Mouse (Mus musculus): ENCODE measurements at regions not wholly inside any gene's neighbourhood (a gene's known extent, or its start where the extent isn't known, plus 50 kb on each side); places are given as distances from the start of the nearest gene placed in this dataset.

GRCm38 (mm10) chr16:74984207-74984606, 572.6 kb upstream of the Robo2 start:
- Histone ChIP-seq H3K36me3 (ENCODE audit: control insufficient read depth, insufficient read depth, low read length) (no peaks in the 10 kb centered on the region), H3K27me3 (ENCODE audit: control insufficient read depth, insufficient read depth, low read length) (no peaks in the 10 kb centered on the region), H3K9me3 (ENCODE audit: control insufficient read depth, low read length) (no peaks in the 10 kb centered on the region), H3K4me2 (ENCODE audit: low read length) (no peak overlapping the region), H3K4me3 (replicated peaks; ENCODE audit: low read depth, low read length) (no peak overlapping the region), H3K9ac (replicated peaks; ENCODE audit: low read length) (no peak overlapping the region), H3K27ac (replicated peaks; ENCODE audit: low read depth, low read length) (no peak overlapping the region), H3K4me1 (ENCODE audit: control insufficient read depth, insufficient read depth, low read length) (no peaks in the 10 kb centered on the region)
- WGBS: 88% methylated on average over 1 of the region's 1 CpGs
- no peak for DNase-seq
- no peak for ATAC-seq (ENCODE audit: low FRiP score, low TSS enrichment)

- WGBS: 87% methylated on average over 4 of the region's 4 CpGs
These were observed 554.5 kb upstream of the Robo2 start for GRCm38 (mm10) chr16:74966099-74966498.

GRCm38 (mm10) chr16:74929739-74930138, 518.1 kb upstream of the Robo2 start:
- Histone ChIP-seq H3K9ac (replicated peaks; ENCODE audit: low read length) (no peak overlapping the region), H3K4me2 (ENCODE audit: low read length) (no peak overlapping the region), H3K27ac (replicated peaks; ENCODE audit: low read depth, low read length) (no peak overlapping the region), H3K36me3 (ENCODE audit: control insufficient read depth, insufficient read depth, low read length) (no peaks in the 10 kb centered on the region), H3K27me3 (ENCODE audit: control insufficient read depth, insufficient read depth, low read length) (no peaks in the 10 kb centered on the region), H3K4me3 (replicated peaks; ENCODE audit: low read depth, low read length) (no peak overlapping the region), H3K9me3 (ENCODE audit: control insufficient read depth, low read length) (no peaks in the 10 kb centered on the region), H3K4me1 (ENCODE audit: control insufficient read depth, insufficient read depth, low read length) (no peaks in the 10 kb centered on the region)
- WGBS: 77% methylated on average over 4 of the region's 4 CpGs
- no peak for ATAC-seq (ENCODE audit: low FRiP score, low TSS enrichment)
- DNase-seq: no peak

More at GRCm38 (mm10) chr16:74966099-74966498, 554.5 kb upstream of the Robo2 start:
- DNase-seq: no peak
- Histone ChIP-seq H3K27ac (replicated peaks; ENCODE audit: low read depth, low read length) (no peak overlapping the region), H3K4me1 (ENCODE audit: control insufficient read depth, insufficient read depth, low read length) (no peaks in the 10 kb centered on the region), H3K27me3 (ENCODE audit: control insufficient read depth, insufficient read depth, low read length) (no peaks in the 10 kb centered on the region), H3K36me3 (ENCODE audit: control insufficient read depth, insufficient read depth, low read length) (no peaks in the 10 kb centered on the region), H3K4me2 (ENCODE audit: low read length) (no peak overlapping the region), H3K9me3 (ENCODE audit: control insufficient read depth, low read length) (no peaks in the 10 kb centered on the region), H3K9ac (replicated peaks; ENCODE audit: low read length) (no peak overlapping the region), H3K4me3 (replicated peaks; ENCODE audit: low read depth, low read length) (no peak overlapping the region)
- ATAC-seq (ENCODE audit: low FRiP score, low TSS enrichment): no peak

- H3K4me3 ChIP-seq (replicated peaks; ENCODE audit: low read depth, low read length): no peak overlapping the region
- WGBS: 48% methylated on average over 7 of the region's 7 CpGs
- H3K36me3 ChIP-seq (ENCODE audit: control insufficient read depth, insufficient read depth, low read length): no peaks in the 10 kb centered on the region
- H3K27me3 ChIP-seq (ENCODE audit: control insufficient read depth, insufficient read depth, low read length): no peaks in the 10 kb centered on the region
- H3K27ac ChIP-seq (replicated peaks; ENCODE audit: low read depth, low read length): no peak overlapping the region
- H3K9me3 ChIP-seq (ENCODE audit: control insufficient read depth, low read length): no peaks in the 10 kb centered on the region
- no peak overlapping the region for H3K9ac ChIP-seq (replicated peaks; ENCODE audit: low read length)
- no peak overlapping the region for H3K4me2 ChIP-seq (ENCODE audit: low read length)
- no peak for ATAC-seq (ENCODE audit: low FRiP score, low TSS enrichment)
- H3K4me1 ChIP-seq (ENCODE audit: control insufficient read depth, insufficient read depth, low read length): no peaks in the 10 kb centered on the region
- peak; percentile 25 for DNase-seq
These were observed 489.2 kb upstream of the Robo2 start for GRCm38 (mm10) chr16:74900835-74901234.

- DNase-seq (no peak), ATAC-seq (ENCODE audit: low FRiP score, low TSS enrichment) (no peak)
- Histone ChIP-seq H3K4me3 (replicated peaks; ENCODE audit: low read depth, low read length) (no peak overlapping the region), H3K4me1 (ENCODE audit: control insufficient read depth, insufficient read depth, low read length) (no peaks in the 10 kb centered on the region), H3K9me3 (ENCODE audit: control insufficient read depth, low read length) (no peaks in the 10 kb centered on the region), H3K27ac (replicated peaks; ENCODE audit: low read depth, low read length) (no peak overlapping the region), H3K4me2 (ENCODE audit: low read length) (no peak overlapping the region), H3K27me3 (ENCODE audit: control insufficient read depth, insufficient read depth, low read length) (no peaks in the 10 kb centered on the region), H3K36me3 (ENCODE audit: control insufficient read depth, insufficient read depth, low read length) (no peaks in the 10 kb centered on the region), H3K9ac (replicated peaks; ENCODE audit: low read length) (no peak overlapping the region)
- WGBS: 26% methylated on average over 1 of the region's 1 CpGs
These were observed 476.1 kb upstream of the Robo2 start for GRCm38 (mm10) chr16:74887724-74888123.

DNA sequence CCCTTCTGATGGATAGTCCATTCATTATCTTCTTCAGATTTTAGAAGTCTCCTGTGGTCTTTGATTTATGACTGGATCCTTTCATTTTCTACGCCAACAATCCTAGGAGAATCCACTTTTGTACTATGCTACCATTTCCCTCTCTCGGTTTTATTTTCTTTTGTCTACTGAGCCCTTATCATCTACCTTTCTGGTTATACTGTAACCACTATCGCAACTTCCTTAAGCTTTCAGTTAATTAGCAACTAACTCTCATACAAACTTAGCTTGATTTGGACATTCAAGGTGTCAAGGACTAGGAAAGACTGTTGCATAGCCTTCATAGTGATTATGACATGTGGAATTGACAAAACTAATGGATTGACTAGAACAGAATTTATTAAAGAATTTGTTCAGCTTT, 467.0 kb upstream of the Robo2 start:
- no peak overlapping the region for H3K4me2 ChIP-seq (ENCODE audit: low read length)
- H3K4me1 ChIP-seq (ENCODE audit: control insufficient read depth, insufficient read depth, low read length): no peaks in the 10 kb centered on the region
- H3K36me3 ChIP-seq (ENCODE audit: control insufficient read depth, insufficient read depth, low read length): no peaks in the 10 kb centered on the region
- ATAC-seq (ENCODE audit: low FRiP score, low TSS enrichment) (no peak), DNase-seq (no peak)
- no peak overlapping the region for H3K4me3 ChIP-seq (replicated peaks; ENCODE audit: low read depth, low read length)
- no peak overlapping the region for H3K9ac ChIP-seq (replicated peaks; ENCODE audit: low read length)
- WGBS: 93% methylated on average over 3 of the region's 3 CpGs
- no peaks in the 10 kb centered on the region for H3K9me3 ChIP-seq (ENCODE audit: control insufficient read depth, low read length)
- no peak overlapping the region for H3K27ac ChIP-seq (replicated peaks; ENCODE audit: low read depth, low read length)
- H3K27me3 ChIP-seq (ENCODE audit: control insufficient read depth, insufficient read depth, low read length): no peaks in the 10 kb centered on the region

DNA sequence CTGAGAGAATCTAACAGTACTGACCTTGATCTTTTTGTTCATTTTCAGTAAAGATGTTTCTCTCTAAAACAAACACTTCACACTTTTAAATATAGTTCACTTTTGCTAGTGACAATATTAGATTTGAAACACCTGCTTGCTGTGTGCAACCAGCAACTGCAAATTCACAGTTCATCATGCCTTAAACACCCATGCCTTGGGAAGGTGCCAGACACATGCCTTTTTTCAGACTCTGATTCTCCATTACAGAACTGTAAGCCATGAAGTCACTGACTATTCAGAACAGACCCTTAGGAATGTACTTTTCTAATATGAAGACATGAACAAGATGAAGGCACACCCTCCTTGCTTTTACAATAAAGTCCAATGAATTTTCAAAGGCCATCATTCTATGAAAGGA, 462.1 kb upstream of the Robo2 start:
- H3K27me3 ChIP-seq (ENCODE audit: control insufficient read depth, insufficient read depth, low read length): no peaks in the 10 kb centered on the region
- H3K9me3 ChIP-seq (ENCODE audit: control insufficient read depth, low read length): no peaks in the 10 kb centered on the region
- H3K27ac ChIP-seq (replicated peaks; ENCODE audit: low read depth, low read length): no peak overlapping the region
- DNase-seq (no peak), ATAC-seq (ENCODE audit: low FRiP score, low TSS enrichment) (no peak)
- no peak overlapping the region for H3K4me3 ChIP-seq (replicated peaks; ENCODE audit: low read depth, low read length)
- no peak overlapping the region for H3K9ac ChIP-seq (replicated peaks; ENCODE audit: low read length)
- H3K4me2 ChIP-seq (ENCODE audit: low read length): no peak overlapping the region
- H3K4me1 ChIP-seq (ENCODE audit: control insufficient read depth, insufficient read depth, low read length): no peaks in the 10 kb centered on the region
- H3K36me3 ChIP-seq (ENCODE audit: control insufficient read depth, insufficient read depth, low read length): no peaks in the 10 kb centered on the region

GRCm38 (mm10) chr16:74857752-74858151, 446.1 kb upstream of the Robo2 start:
- Histone ChIP-seq H3K4me3 (replicated peaks; ENCODE audit: low read depth, low read length) (no peak overlapping the region), H3K9me3 (ENCODE audit: control insufficient read depth, low read length) (no peaks in the 10 kb centered on the region), H3K27ac (replicated peaks; ENCODE audit: low read depth, low read length) (no peak overlapping the region), H3K9ac (replicated peaks; ENCODE audit: low read length) (no peak overlapping the region), H3K27me3 (ENCODE audit: control insufficient read depth, insufficient read depth, low read length) (no peaks in the 10 kb centered on the region), H3K4me2 (ENCODE audit: low read length) (no peak overlapping the region), H3K4me1 (ENCODE audit: control insufficient read depth, insufficient read depth, low read length) (no peaks in the 10 kb centered on the region), H3K36me3 (ENCODE audit: control insufficient read depth, insufficient read depth, low read length) (no peaks in the 10 kb centered on the region)
- 21% methylated on average over 2 of the region's 2 CpGs for WGBS
- ATAC-seq (ENCODE audit: low FRiP score, low TSS enrichment) (no peak), DNase-seq (peak; percentile 78)

- H3K4me1 ChIP-seq (ENCODE audit: control insufficient read depth, insufficient read depth, low read length): no peaks in the 10 kb centered on the region
- H3K9ac ChIP-seq (replicated peaks; ENCODE audit: low read length): no peak overlapping the region
- no peaks in the 10 kb centered on the region for H3K9me3 ChIP-seq (ENCODE audit: control insufficient read depth, low read length)
- 98% methylated on average over 2 of the region's 2 CpGs for WGBS
- no peak for ATAC-seq (ENCODE audit: low FRiP score, low TSS enrichment)
- no peak overlapping the region for H3K27ac ChIP-seq (replicated peaks; ENCODE audit: low read depth, low read length)
- no peaks in the 10 kb centered on the region for H3K36me3 ChIP-seq (ENCODE audit: control insufficient read depth, insufficient read depth, low read length)
- peak; percentile 54 for DNase-seq
- no peak overlapping the region for H3K4me3 ChIP-seq (replicated peaks; ENCODE audit: low read depth, low read length)
- no peak overlapping the region for H3K4me2 ChIP-seq (ENCODE audit: low read length)
- no peaks in the 10 kb centered on the region for H3K27me3 ChIP-seq (ENCODE audit: control insufficient read depth, insufficient read depth, low read length)
These were observed 428.4 kb upstream of the Robo2 start for GRCm38 (mm10) chr16:74840006-74840405.
